Mouse (Mus musculus) v-Abl transformed pro-B cells (cell line): Measurements from ENCODE around the gene Kdelr3.

Source experiments
- in situ Hi-C, 2 experiments: fragments of 400-800 bp; cut with MboI; formaldehyde crosslinking; loops; one replicate each; pipeline ENCODE4 v1.15.1; 2025; ENCODE audit not compliant: unreplicated experiment in 2 of 2

Kdelr3 gene

GRCm38 (mm10) chr15:79509998-79510397 is 6.2 kb upstream of the Kdelr3 start:
- in situ Hi-C loops = loop anchor here in 1 of 2 experiments (10.0 kb wide), 1 partner anchor 115 kb away; no protein-coding TSS in a partner anchor

- in situ Hi-C loops = no loop called here
These were observed 5.8 kb upstream of the Kdelr3 start for GRCm38 (mm10) chr15:79510425-79510824.

- in situ Hi-C loops = no loop called here
These were observed 4.5 kb upstream of the Kdelr3 start for GRCm38 (mm10) chr15:79511553-79512320.

- in situ Hi-C loops = no loop called here
These were observed 2.3 kb upstream of the Kdelr3 start for GRCm38 (mm10) chr15:79513940-79514339.

- in situ Hi-C loops = no loop called here
These were observed 1.5 kb downstream of the Kdelr3 start for GRCm38 (mm10) chr15:79517710-79518109.

- in situ Hi-C loops = no loop called here
These were observed 2.4 kb downstream of the Kdelr3 start for GRCm38 (mm10) chr15:79518571-79518970.

- in situ Hi-C loops = no loop called here
These were observed 3.4 kb downstream of the Kdelr3 start for GRCm38 (mm10) chr15:79519400-79520220.

GRCm38 (mm10) chr15:79525564-79525963 is 9.4 kb downstream of the Kdelr3 start:
- in situ Hi-C loops = no loop called here

- in situ Hi-C loops = no loop called here
These were observed 10.0 kb downstream of the Kdelr3 start for GRCm38 (mm10) chr15:79525979-79526768.

- in situ Hi-C loops = no loop called here
These were observed 11.0 kb downstream of the Kdelr3 start for GRCm38 (mm10) chr15:79527192-79527591.

GRCm38 (mm10) chr15:79527991-79528639 is 11.9 kb downstream of the Kdelr3 start:
- in situ Hi-C loops = no loop called here

GRCm38 (mm10) chr15:79529935-79530334 is 13.7 kb downstream of the Kdelr3 start:
- in situ Hi-C loops = no loop called here

- in situ Hi-C loops = no loop called here
These were observed 17.6 kb downstream of the Kdelr3 start for GRCm38 (mm10) chr15:79533796-79534195.

- in situ Hi-C loops = no loop called here
These were observed 27.8 kb downstream of the Kdelr3 start for GRCm38 (mm10) chr15:79543968-79544367.

GRCm38 (mm10) chr15:79545496-79545895 is 29.3 kb downstream of the Kdelr3 start:
- in situ Hi-C loops = no loop called here

- in situ Hi-C loops = no loop called here
These were observed 29.7 kb downstream of the Kdelr3 start for GRCm38 (mm10) chr15:79545921-79546399.

- in situ Hi-C loops = no loop called here
These were observed 30.4 kb downstream of the Kdelr3 start, which contains the start of gene Ddx17 for GRCm38 (mm10) chr15:79546410-79547288. Gene Ddx17 (minus strand): TSS chr15:79546741.

GRCm38 (mm10) chr15:79547289-79547820 is 31.1 kb downstream of the Kdelr3 start:
- in situ Hi-C loops = no loop called here

- in situ Hi-C loops = no loop called here
These were observed 32.0 kb downstream of the Kdelr3 start for GRCm38 (mm10) chr15:79548226-79548625.
